Mouse (Mus musculus): ENCODE measurements around the gene Arap1.

Gene Arap1

DNA sequence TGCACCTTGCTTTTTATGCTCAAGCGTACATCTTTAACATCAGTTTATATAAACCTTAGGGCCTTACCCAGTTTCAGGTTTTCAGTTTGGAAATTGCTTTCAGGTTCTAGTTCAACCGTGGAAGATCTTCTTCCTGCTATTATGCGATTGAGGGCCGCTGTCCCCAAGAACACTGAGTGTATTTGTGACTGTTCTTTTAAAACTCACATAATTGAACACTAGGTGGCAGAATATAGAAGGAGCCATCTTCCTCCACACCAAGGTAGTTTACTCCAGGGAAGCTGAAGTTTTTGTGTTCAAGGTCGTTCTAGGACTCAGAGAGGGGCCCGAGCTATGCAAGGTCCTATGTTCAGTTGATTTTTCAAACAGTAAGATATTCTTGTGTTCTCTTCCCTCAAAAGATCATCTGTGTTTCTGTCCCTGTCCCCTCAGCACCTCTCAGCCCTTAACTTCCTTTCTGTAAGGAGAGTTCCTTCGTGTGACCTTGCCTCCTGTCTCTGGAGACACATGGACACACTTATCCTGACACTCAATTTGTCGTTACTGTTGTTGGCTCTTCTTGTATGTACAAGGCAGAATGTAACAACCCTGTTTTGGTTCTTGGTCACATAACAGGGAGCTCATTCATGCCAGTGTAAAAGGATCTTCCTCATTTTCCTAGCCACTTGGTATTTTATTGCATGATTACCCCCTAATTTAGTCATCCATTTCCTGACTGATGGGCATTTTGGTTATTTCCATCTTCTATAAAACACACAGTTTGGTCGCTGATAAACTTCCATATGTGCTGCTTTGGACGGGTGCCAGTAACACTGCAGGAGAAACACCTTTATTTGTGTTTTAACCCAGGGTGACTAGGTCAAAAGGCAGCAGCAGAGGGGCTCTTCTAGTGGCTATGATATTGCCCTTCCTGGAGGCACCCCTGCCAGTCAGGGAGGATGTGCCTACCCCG, 20.3 kb downstream of the Arap1 start:
- no peak for DNase-seq

DNA sequence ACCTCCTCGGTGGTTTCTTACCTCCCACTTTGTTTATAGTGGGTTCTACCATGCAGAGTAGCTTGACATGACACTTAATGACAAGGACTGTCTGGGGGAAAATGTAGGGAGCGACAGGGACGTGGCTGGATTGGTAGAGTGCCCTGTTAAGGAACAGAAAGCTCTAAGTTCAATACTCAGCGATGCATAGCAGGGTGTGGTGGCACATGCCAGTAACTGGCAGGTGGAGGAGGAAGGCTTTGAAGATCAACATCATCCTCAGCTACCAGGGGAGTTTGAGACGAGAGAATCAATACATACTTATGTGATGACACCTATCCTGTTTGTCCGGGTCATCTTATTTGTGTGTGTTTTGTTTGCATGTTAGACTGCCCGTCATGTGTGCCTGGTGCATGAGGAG, 21.8 kb downstream of the Arap1 start:
- no peak for DNase-seq

DNA sequence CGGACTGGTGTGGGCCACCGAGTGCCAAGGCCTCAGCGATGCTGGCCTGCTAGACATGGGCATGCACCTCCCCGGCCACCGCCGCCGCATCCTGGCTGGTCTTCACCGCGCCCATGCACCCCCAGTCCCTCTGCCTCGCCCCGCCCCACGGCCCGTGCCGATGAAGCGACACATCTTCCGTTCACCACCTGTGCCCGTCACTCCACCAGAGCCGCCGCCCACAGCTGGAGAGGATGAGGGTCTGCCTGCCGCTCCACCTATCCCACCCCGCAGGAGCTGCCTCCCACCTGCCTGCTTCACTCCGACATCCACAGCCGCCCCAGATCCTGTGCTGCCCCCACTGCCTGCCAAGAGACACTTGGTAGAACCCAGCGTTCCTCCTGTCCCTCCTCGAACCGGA, 25.2 kb downstream of the Arap1 start:
- DNase-seq, result peak; percentile 15

DNA sequence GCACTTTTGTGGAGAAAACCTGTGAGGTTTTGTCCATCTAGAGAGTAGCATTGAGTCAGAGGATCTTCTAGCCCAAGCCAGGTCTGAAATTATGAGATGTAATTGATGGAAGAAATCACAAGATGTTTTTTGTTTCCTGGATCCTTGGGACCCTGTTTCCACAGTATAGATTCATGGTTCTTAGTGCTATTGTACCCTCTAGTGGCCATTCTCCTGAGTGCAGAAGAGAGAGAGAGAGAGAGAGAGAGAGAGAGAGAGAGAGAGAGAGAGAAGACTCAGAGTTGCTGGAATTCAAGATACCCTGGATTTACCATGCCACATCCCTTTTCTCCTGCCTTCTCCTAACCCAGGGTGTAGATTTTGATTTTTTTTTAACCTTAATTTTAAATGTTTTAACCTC, 26.3 kb downstream of the Arap1 start:
- peak; percentile 42 for DNase-seq

DNA sequence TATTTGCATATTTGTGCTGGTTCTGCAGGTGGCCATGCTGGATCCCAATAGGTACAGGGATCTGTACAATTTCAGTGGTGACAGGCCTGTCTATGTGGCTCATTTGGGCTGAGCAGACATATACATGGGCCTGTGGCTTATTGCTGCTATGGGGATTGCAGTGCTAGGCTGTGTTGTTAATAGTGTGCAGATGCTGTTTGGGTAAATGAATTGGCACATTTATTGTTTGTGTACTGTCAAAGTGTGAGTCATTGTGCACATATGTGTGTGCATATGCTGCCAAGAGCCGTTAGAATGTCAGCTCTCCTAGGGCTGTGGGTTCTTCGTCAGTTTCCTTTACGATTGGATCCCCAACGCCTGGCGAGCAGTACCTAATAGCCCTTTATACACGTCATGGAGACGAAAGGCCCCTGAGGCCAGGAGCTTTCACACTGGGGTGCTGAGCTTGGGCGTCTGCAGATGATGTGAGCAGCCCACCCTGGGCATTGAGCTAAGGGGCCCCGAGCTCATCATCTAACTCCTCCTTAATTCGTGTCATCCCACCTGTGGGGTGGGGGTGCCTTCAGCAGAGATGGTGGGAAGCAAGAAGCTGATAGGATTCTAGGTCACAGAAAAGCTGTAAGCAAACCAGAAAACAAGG, 29.0 kb downstream of the Arap1 start:
- DNase-seq, result no peak

DNA sequence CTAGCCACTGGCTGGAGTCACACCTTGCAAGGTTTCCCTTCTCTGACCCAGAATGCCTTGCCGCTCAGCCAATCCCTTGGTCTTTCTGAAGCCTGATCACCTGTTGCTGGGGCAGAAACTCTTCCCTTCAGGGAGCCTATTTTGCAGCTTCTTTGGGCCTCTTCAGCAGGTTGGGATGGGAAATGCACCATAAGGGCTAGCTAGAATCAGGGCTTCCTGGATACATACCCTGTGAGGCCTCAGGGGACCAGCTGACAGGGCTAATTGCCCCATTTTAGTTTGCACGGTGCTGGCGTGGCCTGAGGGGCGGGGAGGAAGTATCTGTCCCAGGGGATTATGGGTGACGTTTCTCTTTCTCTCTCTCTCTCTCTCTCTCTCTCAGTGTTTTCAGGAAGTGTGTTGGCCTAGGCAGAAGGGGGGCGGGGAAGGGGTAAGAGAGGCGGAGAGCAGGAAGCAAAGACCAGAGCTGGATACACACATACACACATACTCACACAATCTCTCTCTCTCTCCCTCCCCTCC, 29.9 kb downstream of the Arap1 start:
- DNase-seq, result no peak

DNA sequence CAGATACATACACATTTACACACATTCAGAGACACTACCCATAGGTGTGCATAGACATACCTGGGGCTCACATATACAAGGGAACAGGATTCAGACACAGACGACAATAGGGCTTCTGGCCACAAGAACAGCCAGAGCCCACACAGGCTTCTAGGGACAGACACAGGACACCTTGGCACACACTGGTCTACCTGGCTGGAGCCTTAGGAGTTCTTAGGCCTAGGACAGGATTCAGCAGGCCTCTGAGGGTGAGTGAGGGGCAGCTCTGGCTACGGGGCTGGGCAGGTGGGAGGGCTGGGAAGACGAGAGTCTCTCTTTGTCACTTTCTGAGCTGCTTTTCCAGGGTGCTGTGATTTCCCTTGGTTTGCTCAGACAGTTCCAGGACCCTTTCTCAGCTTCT, 30.4 kb downstream of the Arap1 start:
- no peak for DNase-seq

DNA sequence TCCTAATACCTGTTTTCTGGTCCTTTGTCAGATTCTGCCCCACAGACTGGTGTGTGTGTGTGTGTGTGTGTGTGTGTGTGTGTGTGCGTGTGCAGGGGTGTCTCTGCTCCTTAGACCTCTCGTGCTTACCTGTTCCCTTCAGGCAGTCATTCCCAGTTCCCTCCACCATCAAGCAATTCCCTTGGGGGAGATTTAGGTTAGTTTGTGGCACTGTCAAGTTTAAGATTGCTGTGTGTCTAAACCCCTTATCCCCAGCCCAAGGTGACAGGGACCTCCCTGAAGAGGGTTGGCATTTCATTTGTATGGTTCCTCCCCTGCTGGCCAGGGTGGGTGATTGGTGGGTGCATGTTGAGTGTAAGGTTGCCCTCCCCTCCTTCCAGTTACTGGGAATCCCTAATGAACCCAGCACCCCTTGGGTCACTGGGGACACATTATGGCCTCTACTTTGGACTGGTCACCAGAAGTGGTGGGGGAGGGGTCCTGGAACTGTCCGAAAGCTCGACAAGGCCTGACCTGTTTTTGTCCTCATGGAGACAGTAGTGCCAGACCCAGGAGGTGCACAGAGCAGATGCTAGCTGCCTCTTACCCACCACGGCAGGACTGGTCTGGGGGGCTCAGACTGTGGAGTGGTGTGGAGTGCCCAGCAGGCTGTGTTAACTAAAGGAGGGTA, 31.1 kb downstream of the Arap1 start:
- no peak for DNase-seq

DNA sequence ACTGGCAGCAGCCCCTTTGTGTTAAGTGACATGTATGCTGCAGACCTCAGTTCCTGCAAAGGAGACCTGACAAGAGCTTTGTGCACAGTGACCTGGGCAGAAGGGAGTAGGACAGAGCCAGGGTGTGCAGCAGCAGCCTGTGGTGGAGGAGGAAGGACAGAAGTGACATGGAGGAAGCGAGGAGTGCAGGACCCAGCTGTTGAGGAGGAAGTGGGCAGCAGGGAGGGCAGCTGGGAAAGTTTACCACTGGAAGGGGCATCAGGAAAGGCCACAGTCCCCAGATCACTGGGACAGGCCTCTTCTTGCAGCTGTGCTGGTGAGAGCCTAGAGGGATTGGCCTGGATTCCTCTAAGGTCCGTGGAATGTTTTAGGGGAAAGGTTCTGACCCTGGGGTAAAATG, 31.9 kb downstream of the Arap1 start:
- no peak for DNase-seq

DNA sequence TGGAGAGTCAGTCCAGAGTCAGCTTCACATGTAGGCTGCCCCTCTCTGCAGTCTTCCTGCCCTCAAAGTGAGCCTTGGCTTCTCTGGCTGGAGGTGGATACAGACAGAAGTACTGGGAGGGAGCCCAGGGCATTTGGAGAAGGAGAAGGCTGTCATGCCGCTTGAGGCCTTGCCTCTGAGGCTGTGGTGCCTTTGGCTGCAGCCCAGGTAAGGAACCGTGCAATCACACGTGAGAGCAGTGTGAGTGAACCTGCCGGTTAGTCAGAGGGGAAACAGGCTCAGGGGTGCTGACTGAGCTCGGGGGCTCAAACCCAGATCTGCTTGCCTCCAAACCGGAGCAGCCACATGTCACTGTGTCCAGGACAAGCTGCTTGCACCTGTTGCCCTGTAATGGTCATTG, 33.6 kb downstream of the Arap1 start:
- no peak for DNase-seq

DNA sequence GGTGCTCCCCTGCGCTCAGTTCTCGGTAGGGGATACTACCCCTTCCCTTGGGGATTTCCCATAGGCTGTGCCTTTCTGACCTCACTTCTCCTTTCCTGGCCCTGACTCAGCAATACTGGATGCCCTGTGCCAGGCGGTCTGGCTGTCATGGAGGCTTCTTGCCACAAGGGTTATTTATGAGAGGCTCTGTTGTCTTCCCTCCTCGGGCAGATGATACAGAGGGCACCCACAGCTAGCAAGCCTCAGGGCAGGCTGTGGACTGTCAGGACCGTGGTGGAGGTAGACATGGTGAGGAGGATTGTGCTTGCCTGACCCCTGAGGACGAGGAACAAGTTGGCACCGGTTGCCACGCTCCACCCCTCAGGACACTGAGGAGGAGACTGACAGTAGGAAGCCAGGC, 34.5 kb downstream of the Arap1 start:
- no peak for DNase-seq

DNA sequence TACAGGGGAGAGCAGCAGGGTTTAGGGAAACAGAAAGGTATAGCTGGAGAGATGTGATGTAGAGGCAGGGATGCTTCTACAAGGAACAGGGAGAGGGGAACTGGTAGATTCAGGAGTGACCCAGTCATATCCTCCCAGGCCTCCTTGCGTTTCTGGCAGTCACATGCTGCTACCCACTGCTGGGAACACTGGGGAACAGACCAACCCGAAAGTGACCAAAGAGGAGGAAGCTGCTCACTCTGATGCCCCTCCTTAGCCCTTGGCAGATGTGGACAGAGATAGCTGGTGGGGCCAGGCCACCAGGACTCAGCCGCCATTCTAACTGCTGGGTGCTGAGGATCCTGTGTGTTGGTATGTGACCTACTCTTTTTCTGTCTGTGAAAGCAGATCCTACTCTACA, 35.9 kb downstream of the Arap1 start:
- no peak for DNase-seq

DNA sequence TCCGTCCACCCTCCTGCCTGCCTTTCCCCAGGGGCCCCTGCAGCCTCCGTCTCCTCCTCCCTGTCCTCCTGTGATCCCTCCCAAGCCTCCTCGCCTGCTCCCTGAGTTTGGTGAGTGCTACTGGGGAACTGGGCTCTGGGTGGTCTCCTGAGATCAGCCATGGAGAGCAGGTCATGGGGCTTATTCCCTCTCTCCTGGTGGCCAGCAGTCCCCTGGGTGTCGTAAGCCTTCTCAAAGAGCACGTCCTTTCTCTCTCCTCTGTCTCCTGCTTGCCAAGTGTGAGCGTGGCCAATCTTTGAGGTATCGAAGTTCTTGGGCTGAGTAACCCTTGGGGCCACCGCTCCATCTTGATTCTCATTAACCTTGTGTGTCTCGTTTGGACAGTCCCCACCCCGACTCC, 37.1 kb downstream of the Arap1 start:
- DNase-seq, result no peak

DNA sequence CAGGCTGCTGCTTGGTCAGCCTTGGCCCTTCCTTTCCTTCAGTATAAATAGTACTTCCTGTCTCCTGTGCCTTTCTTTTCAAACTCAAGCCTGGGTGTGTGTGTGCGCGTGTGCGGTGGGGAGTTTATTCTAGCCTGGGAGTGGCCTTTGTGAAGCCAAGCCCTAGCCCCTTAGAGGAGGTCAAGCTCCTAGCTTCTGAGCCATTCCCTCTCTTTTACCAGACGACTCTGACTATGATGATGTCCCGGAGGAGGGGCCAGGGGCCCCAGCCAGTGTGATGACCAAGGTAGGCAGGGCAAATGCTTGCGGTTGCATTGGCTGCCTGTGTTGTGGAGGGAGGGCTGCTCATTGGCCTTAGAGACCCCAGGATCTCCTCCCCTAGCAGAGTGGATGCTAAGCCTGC, 37.5 kb downstream of the Arap1 start:
- no peak for DNase-seq

DNA sequence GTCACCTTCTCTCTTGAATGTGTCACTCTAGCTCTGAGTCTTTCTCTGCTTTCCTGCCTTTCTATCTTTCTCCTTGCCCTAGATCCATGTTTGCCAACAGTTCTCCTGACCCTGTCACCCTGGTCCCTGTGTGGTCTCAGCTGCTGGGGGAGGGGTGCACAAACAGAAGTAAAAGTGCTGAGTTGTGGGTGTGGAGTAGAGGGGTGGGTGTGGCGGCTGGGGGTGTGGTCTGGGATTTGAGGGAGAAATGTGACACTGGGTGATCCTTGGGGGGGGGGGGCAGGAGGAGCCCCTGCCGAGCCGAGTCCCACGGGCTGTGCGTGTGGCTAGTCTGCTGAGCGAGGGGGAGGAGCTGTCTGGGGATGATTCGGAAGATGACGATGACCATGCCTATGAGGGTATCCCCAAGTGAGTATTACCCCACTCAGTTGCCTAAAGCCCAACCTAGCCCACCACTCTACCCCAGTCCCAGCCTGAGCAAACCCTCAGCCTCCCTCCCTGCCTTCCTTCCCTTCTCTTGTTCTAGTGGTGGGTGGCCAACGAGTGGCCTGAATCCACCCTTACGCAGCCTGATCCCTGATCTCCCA, 38.1 kb downstream of the Arap1 start:
- no peak for DNase-seq

DNA sequence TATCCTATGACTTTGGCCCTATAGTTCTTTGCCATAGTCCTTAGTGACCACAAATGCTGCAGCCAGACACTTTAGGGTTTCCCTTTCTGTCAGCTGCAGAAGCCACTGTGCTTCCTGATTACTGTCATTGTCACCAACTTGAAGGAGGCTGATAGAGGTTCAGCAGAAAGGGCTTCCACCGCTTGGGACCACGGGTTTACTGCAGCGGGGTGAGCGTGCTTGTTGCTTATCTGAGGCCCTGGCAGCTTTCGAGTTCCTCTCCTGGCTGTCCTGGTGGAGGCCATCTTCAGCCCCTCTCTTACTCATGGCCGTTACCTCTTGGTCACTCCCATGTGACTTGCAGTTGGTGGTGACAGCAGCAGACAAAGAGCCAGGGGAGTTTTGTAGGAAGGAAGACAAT, 41.4 kb downstream of the Arap1 start:
- DNase-seq, result no peak

DNA sequence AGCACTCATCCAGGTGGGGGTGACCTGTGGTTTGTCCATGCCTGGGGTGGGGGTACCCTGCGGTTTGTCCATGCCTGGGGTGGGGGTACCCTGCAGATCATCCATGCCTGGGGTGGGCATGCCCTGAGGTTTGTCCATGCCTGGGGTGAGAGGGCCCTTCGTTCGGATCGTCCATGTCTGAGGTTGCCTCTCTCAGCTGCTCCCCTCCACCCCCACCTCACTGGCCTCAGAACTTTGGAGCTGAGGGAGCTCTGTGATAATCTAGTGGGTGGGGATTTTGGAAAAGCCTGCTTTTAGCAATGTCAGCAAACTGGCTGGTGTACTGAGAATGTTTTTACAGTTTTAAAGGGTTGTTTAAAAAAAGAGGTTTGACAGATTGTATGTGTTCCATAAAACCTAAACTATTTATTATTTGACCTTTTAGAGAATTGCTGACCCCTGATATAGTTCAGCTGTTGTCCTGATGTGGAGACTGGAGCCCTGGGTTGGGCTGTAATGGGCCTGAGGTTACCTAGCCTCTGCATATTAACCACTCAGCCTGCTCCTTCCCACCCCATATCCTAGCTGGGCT, 44.1 kb downstream of the Arap1 start:
- DNase-seq, result no peak

DNA sequence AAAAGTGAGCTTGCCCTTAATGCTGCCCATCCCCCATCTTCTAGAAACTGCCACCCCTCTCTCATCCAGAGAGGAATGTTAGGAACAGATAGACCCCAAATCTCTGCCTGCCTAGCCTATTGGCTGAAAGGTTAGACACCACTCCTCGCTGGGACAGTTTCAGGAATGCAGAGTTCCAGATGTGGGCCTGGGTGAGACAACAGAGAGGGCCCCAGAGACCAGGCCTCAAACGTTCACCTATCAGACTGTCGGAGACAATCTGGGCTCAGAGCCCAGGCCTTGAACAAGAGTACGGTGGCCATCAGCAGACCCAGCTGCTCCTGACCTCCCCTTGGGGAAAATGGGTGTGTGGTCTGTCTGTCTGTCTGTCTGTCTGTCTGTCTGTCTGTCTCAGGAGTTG, 45.1 kb downstream of the Arap1 start:
- DNase-seq, result no peak

DNA sequence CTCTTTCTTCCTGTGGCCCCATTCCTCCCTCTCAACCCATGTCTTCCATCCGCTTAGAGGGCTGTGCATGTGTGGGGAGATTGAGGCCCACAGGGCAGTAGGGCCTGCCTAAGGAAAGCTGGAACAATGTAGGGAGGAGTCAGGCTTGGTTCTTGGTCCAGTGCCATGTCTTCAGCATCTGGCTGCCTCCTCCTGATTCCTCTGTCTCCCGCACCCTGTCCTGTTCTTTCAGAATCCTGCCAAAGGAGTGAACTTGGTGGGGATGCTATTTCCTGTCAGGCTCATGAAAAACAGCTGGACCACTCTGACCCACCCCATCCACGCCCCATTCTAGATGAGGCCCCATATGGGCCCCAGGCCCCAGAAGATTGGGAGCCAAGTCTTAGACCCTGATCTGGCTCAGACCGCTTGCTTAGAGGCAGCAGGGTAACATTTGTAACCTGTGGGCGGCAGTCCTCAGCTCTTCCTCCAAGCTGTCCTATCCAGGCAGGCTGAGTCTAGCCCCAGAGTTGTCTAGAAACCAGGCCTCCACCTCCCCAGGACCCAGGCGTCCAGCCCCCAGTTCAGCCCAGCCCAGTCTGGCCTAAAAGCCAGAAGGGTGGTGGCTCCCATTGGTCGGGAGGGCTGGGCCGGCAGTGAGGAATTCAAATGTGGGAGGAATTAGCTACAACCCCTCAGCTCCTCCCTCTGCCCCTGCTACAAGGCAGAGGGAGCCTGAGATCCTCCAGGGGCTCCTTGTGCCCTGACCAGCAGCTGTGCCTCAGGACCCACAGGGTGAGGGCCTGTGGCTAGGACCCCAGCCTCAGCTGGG, 46.0 kb downstream of the Arap1 start:
- DNase-seq, result no peak

DNA sequence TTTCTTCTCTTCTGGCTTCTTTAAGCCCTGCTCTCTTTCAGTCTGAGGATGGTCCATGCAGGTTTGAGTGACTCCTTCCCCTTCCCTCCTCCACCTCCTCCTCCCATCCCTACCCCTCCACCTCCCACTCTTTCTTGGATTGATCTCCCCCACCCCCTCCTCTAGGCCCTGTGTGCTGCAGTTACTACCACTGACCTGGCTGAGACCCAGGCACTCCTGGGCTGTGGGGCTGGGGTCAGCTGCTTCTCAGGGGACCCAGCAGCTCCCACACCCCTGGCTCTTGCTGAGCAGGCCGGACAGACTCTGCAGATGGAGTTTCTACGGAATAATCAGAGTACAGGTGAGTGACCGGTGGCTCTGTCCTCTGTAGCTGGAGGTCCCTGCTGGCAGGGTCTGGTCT, 46.7 kb downstream of the Arap1 start:
- no peak for DNase-seq

DNA sequence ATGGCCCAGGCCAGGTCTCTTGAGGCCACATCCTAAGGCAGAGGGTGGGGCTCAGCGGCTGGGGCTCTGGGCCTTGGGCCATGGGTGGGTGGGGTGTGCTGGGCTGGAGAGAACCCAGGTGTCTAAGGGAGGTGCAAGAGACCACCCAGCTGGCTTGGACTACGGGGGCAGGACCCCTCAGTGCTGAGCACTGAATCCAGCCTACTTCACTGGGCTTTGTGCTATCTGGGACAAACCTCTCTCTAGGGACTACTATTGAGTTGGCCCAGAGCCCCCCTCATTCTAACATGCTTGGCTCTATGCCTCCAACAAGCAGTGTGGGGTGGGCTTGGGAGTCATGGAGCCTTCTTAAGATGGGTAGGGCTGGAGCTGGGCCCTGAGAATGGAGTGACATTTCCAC, 47.6 kb downstream of the Arap1 start:
- no peak for DNase-seq

DNA sequence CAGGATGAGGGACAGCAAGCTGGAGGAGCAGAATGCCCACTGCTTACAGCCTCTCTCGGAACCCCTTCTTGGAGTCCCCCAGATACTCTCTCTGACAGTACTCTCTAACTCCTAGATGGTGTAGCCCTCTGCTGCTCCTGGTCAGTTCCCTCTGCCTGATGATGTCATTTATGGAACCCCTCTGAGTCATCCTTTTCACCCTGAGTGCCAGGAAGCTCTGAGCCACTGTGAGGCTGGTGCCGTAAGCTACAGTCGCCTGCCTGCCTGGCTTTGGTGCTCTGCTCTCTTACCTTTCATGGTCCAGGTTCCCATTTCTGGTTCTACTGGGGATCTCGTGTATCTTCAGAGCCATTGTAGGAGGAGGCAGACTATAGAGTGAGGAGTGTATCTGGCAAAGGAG, 49.3 kb downstream of the Arap1 start:
- no peak for DNase-seq

Data from cerebellum, adult 11 months (tissue).